Mouse (Mus musculus) retina, embryonic 14.5 days (tissue): Measurements from ENCODE around the gene Sema4c.

Experiments
- DNase-seq: peaks from one replicate; pipeline ENCODE4 v3.0.0-alpha.2; 2015; ENCODE audit warnings: low spot score

Gene Sema4c

GRCm38 (mm10) chr1:36579974-36580383, 21.8 kb upstream of the Sema4c start:
- DNase-seq: no peak

- no peak for DNase-seq
Measured at GRCm38 (mm10) chr1:36576991-36577675, 19.0 kb upstream of the Sema4c start.

- DNase-seq: no peak
Measured at GRCm38 (mm10) chr1:36575347-36575746, 17.2 kb upstream of the Sema4c start.

- DNase-seq: no peak
Measured at GRCm38 (mm10) chr1:36574196-36574955, 16.2 kb upstream of the Sema4c start.

- no peak for DNase-seq
Measured at GRCm38 (mm10) chr1:36573524-36573923, 15.4 kb upstream of the Sema4c start.

GRCm38 (mm10) chr1:36572709-36573108, 14.6 kb upstream of the Sema4c start:
- DNase-seq: no peak

- DNase-seq: no peak
Measured at GRCm38 (mm10) chr1:36572140-36572700, 14.1 kb upstream of the Sema4c start.

GRCm38 (mm10) chr1:36571627-36572026, 13.5 kb upstream of the Sema4c start:
- DNase-seq: no peak

GRCm38 (mm10) chr1:36570320-36570719, 12.2 kb upstream of the Sema4c start:
- no peak for DNase-seq

- DNase-seq: no peak
Measured at GRCm38 (mm10) chr1:36569694-36570276, 11.6 kb upstream of the Sema4c start.

- DNase-seq: no peak
Measured at GRCm38 (mm10) chr1:36568776-36569175, 10.6 kb upstream of the Sema4c start.

GRCm38 (mm10) chr1:36567818-36568603, 9.9 kb upstream of the Sema4c start:
- no peak for DNase-seq

- no peak for DNase-seq
Measured at GRCm38 (mm10) chr1:36566425-36566824, 8.3 kb upstream of the Sema4c start.

- no peak for DNase-seq
Measured at GRCm38 (mm10) chr1:36564101-36564500, 6.0 kb upstream of the Sema4c start.

- no peak for DNase-seq
Measured at GRCm38 (mm10) chr1:36563632-36564031, 5.5 kb upstream of the Sema4c start.

GRCm38 (mm10) chr1:36563197-36563596, 5.0 kb upstream of the Sema4c start:
- DNase-seq: no peak

- no peak for DNase-seq
Measured at GRCm38 (mm10) chr1:36562388-36562787, 4.2 kb upstream of the Sema4c start.

GRCm38 (mm10) chr1:36560903-36561302, 2.8 kb upstream of the Sema4c start:
- no peak for DNase-seq

GRCm38 (mm10) chr1:36559888-36560287, 1.7 kb upstream of the Sema4c start:
- no peak for DNase-seq

- DNase-seq: peak; percentile 47
Measured at GRCm38 (mm10) chr1:36559256-36559655, 1.1 kb upstream of the Sema4c start.

- peak; percentile 75 for DNase-seq
Measured at GRCm38 (mm10) chr1:36557457-36558011, 615 bp downstream of the Sema4c start.
